Mouse (Mus musculus): ENCODE data around the gene Akap17b. TPM values are rescaled to one million over a fixed set of nuclear protein-coding genes. Genes with fewer than 3 reads are reported as not detected.

The Akap17b gene
- total and polyA plus RNA-seq, 3 experiments = 1.7 to 4.3 (median 2.9) TPM

DNA sequence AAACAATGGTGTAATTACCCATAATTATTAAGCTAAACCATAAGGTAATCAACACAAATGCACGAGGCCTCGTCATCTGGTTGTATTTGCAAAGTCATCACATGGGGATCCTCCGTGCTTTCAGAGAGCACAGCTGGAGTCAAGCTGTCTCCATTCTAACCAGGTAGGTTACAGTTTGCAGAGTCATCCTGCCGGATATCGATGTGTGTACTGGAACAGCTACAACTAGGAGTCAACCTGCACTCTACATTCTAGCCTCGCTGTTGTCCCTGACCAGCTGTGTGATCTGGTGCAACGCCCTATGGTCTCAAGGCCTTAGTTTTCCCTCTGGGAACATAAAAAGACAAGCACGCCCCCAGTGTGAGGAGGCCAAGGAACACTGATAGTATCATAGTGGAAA lies 45.1 kb downstream of the Akap17b start:
- Histone ChIP-seq H3K4me2 (ENCODE audit: insufficient read depth, low read depth, poor library complexity, severe bottlenecking) (no peak overlapping the region), H3K9ac (ENCODE audit: insufficient read depth, low read depth) (no peak overlapping the region)

DNA sequence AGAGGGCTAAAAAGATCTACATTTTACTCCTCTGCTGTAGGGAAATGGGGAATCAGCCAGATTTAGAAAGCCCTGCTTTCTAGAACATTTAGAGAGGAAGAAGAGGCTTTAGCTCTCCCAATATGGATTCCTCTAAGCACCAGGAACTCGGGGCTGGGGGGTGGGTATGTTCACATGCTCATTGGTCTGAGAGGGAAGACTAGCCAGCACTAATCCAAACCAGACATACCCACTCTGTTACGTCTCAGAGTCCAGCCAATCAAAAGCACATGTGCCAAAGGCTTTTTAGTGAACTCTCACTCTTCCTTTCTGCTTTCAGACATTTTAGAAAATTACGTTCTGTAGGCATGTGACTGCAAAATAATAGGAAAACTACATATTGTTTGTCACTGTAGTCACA lies 45.5 kb downstream of the Akap17b start:
- no peak overlapping the region for H3K27ac ChIP-seq (ENCODE audit: insufficient read depth, low read depth)
- no peaks in the 10 kb centered on the region for H3K9me3 ChIP-seq (replicated peaks; ENCODE audit: low read length)
- peaks cover 3 to 15% of the 10 kb centered on the region in 2 experiments; a peak in 3 of 4 replicates for H3K4me1 ChIP-seq (ENCODE audit: control insufficient read depth in 1 of 2, insufficient read depth in 2 of 2)
- in situ Hi-C loops (cut with MboI; ENCODE audit: low pct_ligation_motif_present, low pct_unique_long_range_greater_than_20kb, low sequenced_read_pairs) (no loop called here), dilution Hi-C loops (cut with MboI; ENCODE audit: extremely low pct_ligation_motif_present, extremely low pct_unique_long_range_greater_than_20kb, low sequenced_read_pairs) (no loop called here)
- H3K9ac ChIP-seq (ENCODE audit: insufficient read depth, low read depth) = no peak overlapping the region
- DNase-seq (ENCODE audit: extremely low read depth) = no peak
- no peak for TF ChIP-seq RAD21 (IDR thresholded peaks at IDR 0.05; ENCODE audit: low read depth, low read length)
- no peak for TF ChIP-seq IRF4 (IDR thresholded peaks at IDR 0.05; ENCODE audit: low read depth, low read length)
- TF ChIP-seq NELFE (IDR thresholded peaks at IDR 0.05; ENCODE audit: low read depth, low read length) = no peak
- TF ChIP-seq EP300 (IDR thresholded peaks at IDR 0.05; ENCODE audit: low read length) = no peak
- TF ChIP-seq MYC (IDR thresholded peaks at IDR 0.05; ENCODE audit: low read depth, low read length) = no peak
- TF ChIP-seq SMC3 (IDR thresholded peaks at IDR 0.05; ENCODE audit: low read depth, low read length) = no peak
- no peak for TF ChIP-seq CHD2 (IDR thresholded peaks at IDR 0.05; ENCODE audit: low read length)
- no peak for TF ChIP-seq SIN3A (IDR thresholded peaks at IDR 0.05; ENCODE audit: low read length)
- TF ChIP-seq ETS1 (conservative IDR thresholded peaks at IDR 0.05; ENCODE audit: low read depth, low read length) = no peak
- no peak for TF ChIP-seq BHLHE40 (IDR thresholded peaks at IDR 0.05; ENCODE audit: low read depth, low read length)
- no peak for TF ChIP-seq TCF12 (IDR thresholded peaks at IDR 0.05; ENCODE audit: low read depth, low read length)
- TF ChIP-seq UBTF (IDR thresholded peaks at IDR 0.05; ENCODE audit: low read depth, low read length) = no peak
- no peak for TF ChIP-seq MAFK (IDR thresholded peaks at IDR 0.05; ENCODE audit: insufficient replicate concordance, low read length)
- no peak for TF ChIP-seq POLR2AphosphoS2 (IDR thresholded peaks at IDR 0.05; ENCODE audit: low read depth, low read length)
- no peak for TF ChIP-seq CHD1 (IDR thresholded peaks at IDR 0.05; ENCODE audit: low read depth, low read length)
- no peak for TF ChIP-seq HCFC1 (IDR thresholded peaks at IDR 0.05; ENCODE audit: low read depth, low read length)
- no peak for TF ChIP-seq CTCF (conservative IDR thresholded peaks at IDR 0.05 in 1 of 2, IDR thresholded peaks at IDR 0.05 in 1 of 2; ENCODE audit: low read depth in 2 of 2, low read length in 2 of 2)
- peaks cover 8 to 27% of the 10 kb centered on the region in 2 experiments for H3K36me3 ChIP-seq (replicated peaks in 1 of 2; ENCODE audit: control insufficient read depth in 1 of 2, insufficient read depth in 1 of 2, low read length in 1 of 2)
- peak overlapping the region; percentile 65 for H3K4me2 ChIP-seq (ENCODE audit: insufficient read depth, low read depth, poor library complexity, severe bottlenecking)
- no peaks in the 10 kb centered on the region for H3K27me3 ChIP-seq (replicated peaks)
- peak overlapping the region in 1 of 3 experiments; percentile 71 for H3K4me3 ChIP-seq (replicated peaks in 1 of 3; ENCODE audit: low read depth in 2 of 3, low read length in 2 of 3, poor library complexity in 1 of 3)
- peaks cover 7% of the 10 kb centered on the region for H3K79me2 ChIP-seq (replicated peaks; ENCODE audit: control insufficient read depth, extremely low read depth, insufficient read depth, poor library complexity, severe bottlenecking)

More for the DNA sequence above, 45.1 kb downstream of the Akap17b start:
- Histone ChIP-seq H3K27me3 (replicated peaks) (no peaks in the 10 kb centered on the region), H3K4me3 (replicated peaks in 1 of 3; ENCODE audit: low read depth in 2 of 3, low read length in 2 of 3, poor library complexity in 1 of 3) (no peak overlapping the region), H3K9me3 (replicated peaks; ENCODE audit: low read length) (no peaks in the 10 kb centered on the region), H3K36me3 (replicated peaks in 1 of 2; ENCODE audit: control insufficient read depth in 1 of 2, insufficient read depth in 1 of 2, low read length in 1 of 2) (peaks cover 8 to 30% of the 10 kb centered on the region in 2 experiments), H3K4me1 (ENCODE audit: control insufficient read depth in 1 of 2, insufficient read depth in 2 of 2) (peaks cover 3 to 15% of the 10 kb centered on the region in 2 experiments; a peak in 3 of 4 replicates), H3K79me2 (replicated peaks; ENCODE audit: control insufficient read depth, extremely low read depth, insufficient read depth, poor library complexity, severe bottlenecking) (peaks cover 7% of the 10 kb centered on the region), H3K27ac (ENCODE audit: insufficient read depth, low read depth) (no peak overlapping the region)
- TF ChIP-seq ETS1 (conservative IDR thresholded peaks at IDR 0.05; ENCODE audit: low read depth, low read length) (no peak), IRF4 (IDR thresholded peaks at IDR 0.05; ENCODE audit: low read depth, low read length) (no peak), BHLHE40 (IDR thresholded peaks at IDR 0.05; ENCODE audit: low read depth, low read length) (no peak), MYC (IDR thresholded peaks at IDR 0.05; ENCODE audit: low read depth, low read length) (no peak), USF1 (IDR thresholded peaks at IDR 0.05; ENCODE audit: low read depth, low read length) (no peak), SIN3A (IDR thresholded peaks at IDR 0.05; ENCODE audit: low read length) (no peak), KAT2A (IDR thresholded peaks at IDR 0.05; ENCODE audit: insufficient replicate concordance, low read length) (no peak), ELF1 (IDR thresholded peaks at IDR 0.05; ENCODE audit: low read depth, low read length) (no peak)
- no peak for DNase-seq (ENCODE audit: extremely low read depth)
- dilution Hi-C loops (cut with MboI; ENCODE audit: extremely low pct_ligation_motif_present, extremely low pct_unique_long_range_greater_than_20kb, low sequenced_read_pairs) (no loop called here), in situ Hi-C loops (cut with MboI; ENCODE audit: low pct_ligation_motif_present, low pct_unique_long_range_greater_than_20kb, low sequenced_read_pairs) (no loop called here)
